Mouse (Mus musculus): ENCODE data around the gene Ppara. TPM values are rescaled to one million over a fixed set of nuclear protein-coding genes. Genes with fewer than 3 reads are reported as not detected.

Ppara gene
- polyA plus RNA-seq, 1 experiment from 2014 or later: 1.5 TPM

DNA sequence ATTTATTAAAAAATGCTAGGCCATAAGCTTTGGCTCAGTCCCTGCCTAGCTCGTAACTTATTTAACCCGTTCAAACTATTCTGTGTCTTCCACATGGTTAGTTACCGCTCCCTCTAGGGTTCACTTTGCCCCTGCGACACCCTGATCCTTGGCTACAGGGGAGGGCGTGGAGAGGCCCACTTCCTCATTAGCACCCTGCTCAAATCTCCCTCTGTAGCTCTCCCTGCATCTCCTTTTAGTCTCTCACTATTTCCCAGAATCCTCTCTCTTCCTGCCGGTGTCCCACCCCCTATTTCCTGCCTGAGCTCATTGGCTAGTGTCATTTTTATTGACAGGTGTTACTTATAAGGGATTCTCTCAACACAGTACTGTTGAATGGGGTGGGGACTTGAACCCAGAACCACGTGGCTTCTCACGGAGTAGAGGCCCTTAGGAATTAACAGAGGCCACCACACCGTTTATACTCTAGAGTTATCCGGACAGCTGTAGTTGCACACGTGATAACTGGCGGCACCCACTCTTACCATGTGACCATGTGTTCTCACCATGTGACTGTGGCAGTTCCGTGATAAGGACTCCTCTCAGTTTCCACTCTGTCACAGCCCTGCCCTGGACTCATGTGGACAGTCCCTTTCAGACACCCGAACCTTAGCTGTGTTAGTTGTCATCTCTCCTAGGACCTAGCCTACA is 36.3 kb upstream of the Ppara start:
- Histone ChIP-seq H3K9ac (replicated peaks) (no peak overlapping the region), H3K4me2 (no peak overlapping the region), H3K27ac (replicated peaks) (peak overlapping the region; percentile 82; the same call in 1 of the 2 replicates), H3K36me3 (peaks cover 86% of the 10 kb centered on the region), H3K4me1 (peaks cover 50% of the 10 kb centered on the region), H3K9me3 (replicated peaks) (no peaks in the 10 kb centered on the region), H3K4me3 (replicated peaks) (no peak overlapping the region), H3K27me3 (replicated peaks) (no peaks in the 10 kb centered on the region)
- 84% methylated on average over 14 of the region's 14 CpGs for WGBS
- ATAC-seq (ENCODE audit: low FRiP score): no peak

DNA sequence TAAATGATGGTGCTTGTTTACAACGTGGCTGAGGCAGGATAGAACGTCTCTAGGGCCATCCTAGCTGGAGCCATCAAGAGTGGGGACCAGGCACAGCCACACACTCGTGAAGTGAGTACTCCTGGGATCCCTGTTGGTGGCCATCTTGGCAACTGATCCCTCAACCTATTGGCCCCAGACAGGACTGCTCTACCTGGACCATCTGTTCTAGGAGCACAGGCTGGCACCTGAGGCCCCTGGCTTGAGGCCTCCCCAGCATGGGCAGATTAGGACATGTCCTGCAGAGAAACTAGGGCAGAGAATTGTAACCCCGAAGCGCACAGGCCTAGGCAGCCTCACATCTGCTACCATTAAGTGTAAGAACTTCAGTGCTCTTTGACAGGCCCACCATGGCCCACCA is 35.3 kb upstream of the Ppara start:
- no peak for ATAC-seq (ENCODE audit: low FRiP score)
- no peaks in the 10 kb centered on the region for H3K9me3 ChIP-seq (replicated peaks)
- no peak overlapping the region for H3K9ac ChIP-seq (replicated peaks)
- H3K27ac ChIP-seq (replicated peaks): peak overlapping the region; percentile 82
- H3K27me3 ChIP-seq (replicated peaks): no peaks in the 10 kb centered on the region
- no peak overlapping the region for H3K4me3 ChIP-seq (replicated peaks)
- WGBS: 53% methylated on average over 5 of the region's 5 CpGs
- H3K36me3 ChIP-seq: peaks cover 86% of the 10 kb centered on the region
- no peak overlapping the region for H3K4me2 ChIP-seq
- peaks cover 51% of the 10 kb centered on the region for H3K4me1 ChIP-seq

DNA sequence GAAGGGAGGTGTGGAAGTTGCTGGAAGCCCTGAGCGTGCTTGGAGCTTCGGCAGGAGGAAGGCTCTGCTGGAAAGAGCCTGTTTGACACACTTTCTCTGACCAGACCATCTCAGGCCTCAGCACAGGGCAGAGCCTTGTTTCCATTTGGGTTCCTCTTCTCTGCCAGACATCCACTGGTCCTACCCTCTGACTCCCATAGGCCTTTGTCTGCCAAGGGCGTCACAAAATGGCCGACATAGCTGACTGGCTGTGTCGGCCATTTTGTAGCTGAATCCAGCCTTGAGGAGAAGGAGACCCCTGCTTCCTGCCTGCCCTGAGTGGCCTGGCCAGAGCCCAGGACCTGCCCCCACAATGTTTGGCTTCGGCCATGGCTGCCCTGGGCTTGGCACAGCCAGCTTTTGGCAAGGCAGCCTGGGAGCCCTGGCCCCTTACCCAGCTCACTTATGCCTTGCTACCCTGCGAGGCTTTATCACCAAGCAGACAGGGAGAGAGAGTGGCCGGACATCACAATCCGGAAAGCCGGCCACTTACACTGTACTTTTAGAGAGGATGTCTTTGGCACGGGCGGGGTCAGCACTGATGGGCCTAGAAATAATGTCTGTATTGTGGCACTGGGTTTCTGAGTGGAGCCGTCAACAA is 34.8 kb upstream of the Ppara start:
- Histone ChIP-seq H3K4me1 (peaks cover 50% of the 10 kb centered on the region), H3K9ac (replicated peaks) (no peak overlapping the region), H3K4me3 (replicated peaks) (no peak overlapping the region), H3K27ac (replicated peaks) (peak overlapping the region; percentile 82), H3K4me2 (no peak overlapping the region), H3K36me3 (peaks cover 86% of the 10 kb centered on the region), H3K27me3 (replicated peaks) (no peaks in the 10 kb centered on the region), H3K9me3 (replicated peaks) (no peaks in the 10 kb centered on the region)
- 0 out of 2 replicates have a peak, but pooled peaks have one; percentile 8 for ATAC-seq (ENCODE audit: low FRiP score)
- 91% methylated on average over 13 of the region's 13 CpGs for WGBS

DNA sequence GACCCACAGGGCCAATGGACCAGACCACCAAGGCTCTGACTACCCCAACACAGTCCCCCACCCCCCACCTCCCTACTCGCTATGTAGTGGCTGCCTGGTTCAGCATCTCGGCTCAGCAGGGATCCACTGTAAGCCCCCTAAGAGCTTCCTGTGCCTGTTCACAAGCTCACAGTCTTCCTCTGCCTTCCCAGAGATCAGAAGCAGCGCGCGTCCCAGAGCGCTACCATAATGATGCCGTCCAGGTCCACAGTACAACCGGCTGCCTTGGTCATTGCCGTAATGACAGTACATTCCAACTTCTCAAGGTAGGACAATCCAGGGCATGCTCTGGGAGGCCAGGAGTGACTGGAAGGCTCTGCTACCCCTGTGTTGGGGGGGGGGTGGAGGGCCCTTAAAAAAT is 34.1 kb upstream of the Ppara start:
- peaks cover 86% of the 10 kb centered on the region for H3K36me3 ChIP-seq
- no peaks in the 10 kb centered on the region for H3K27me3 ChIP-seq (replicated peaks)
- H3K9me3 ChIP-seq (replicated peaks): no peaks in the 10 kb centered on the region
- peaks cover 53% of the 10 kb centered on the region for H3K4me1 ChIP-seq
- no peak overlapping the region for H3K4me3 ChIP-seq (replicated peaks)
- 74% methylated on average over 9 of the region's 9 CpGs for WGBS
- no peak for ATAC-seq (ENCODE audit: low FRiP score)
- H3K4me2 ChIP-seq: no peak overlapping the region
- no peak overlapping the region for H3K9ac ChIP-seq (replicated peaks)
- peak overlapping the region; percentile 82 for H3K27ac ChIP-seq (replicated peaks)

GRCm38 (mm10) chr15:85701128-85701930 is 33.5 kb upstream of the Ppara start:
- Histone ChIP-seq H3K4me3 (replicated peaks) (no peak overlapping the region), H3K27ac (replicated peaks) (peak overlapping the region; percentile 82), H3K4me1 (peaks cover 57% of the 10 kb centered on the region), H3K36me3 (peaks cover 86% of the 10 kb centered on the region), H3K9me3 (replicated peaks) (no peaks in the 10 kb centered on the region), H3K4me2 (no peak overlapping the region), H3K9ac (replicated peaks) (no peak overlapping the region), H3K27me3 (replicated peaks) (no peaks in the 10 kb centered on the region)
- 76% methylated on average over 10 of the region's 10 CpGs for WGBS
- no peak for ATAC-seq (ENCODE audit: low FRiP score)

DNA sequence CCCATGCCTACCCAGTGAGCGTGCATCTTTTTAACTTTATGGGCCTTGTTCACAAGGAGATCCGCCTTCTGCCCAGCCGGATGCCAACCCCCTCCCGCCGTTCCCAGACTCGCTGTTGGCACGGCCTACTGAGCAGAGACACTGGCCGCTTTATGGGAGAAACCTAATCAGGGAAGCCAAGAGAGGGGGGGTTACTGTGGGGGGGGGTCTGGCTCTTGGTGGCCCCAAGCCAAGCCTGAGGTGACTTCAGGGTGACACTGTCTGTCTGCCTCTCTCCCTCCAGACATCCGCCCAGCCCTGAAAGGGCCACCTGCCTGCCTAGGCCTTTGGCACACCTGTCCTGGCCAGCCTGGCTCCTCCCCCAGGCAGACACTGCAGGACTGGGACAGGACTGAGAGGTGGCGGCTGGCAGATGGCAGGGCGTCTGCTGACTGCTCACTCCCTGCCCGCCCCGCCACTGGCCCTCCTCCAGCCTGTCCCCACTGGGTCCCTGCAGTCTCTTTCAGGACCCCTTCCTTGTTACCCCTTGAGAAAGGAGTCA is 32.3 kb upstream of the Ppara start:
- ATAC-seq (ENCODE audit: low FRiP score): peak; percentile 62
- H3K9ac ChIP-seq (replicated peaks): no peak overlapping the region
- H3K4me1 ChIP-seq: peaks cover 57% of the 10 kb centered on the region
- WGBS: 45% methylated on average over 13 of the region's 13 CpGs
- H3K27me3 ChIP-seq (replicated peaks): no peaks in the 10 kb centered on the region
- no peaks in the 10 kb centered on the region for H3K9me3 ChIP-seq (replicated peaks)
- peak overlapping the region; percentile 82 for H3K27ac ChIP-seq (replicated peaks)
- H3K4me2 ChIP-seq: no peak overlapping the region; the same call in 1 of the 2 replicates
- no peak overlapping the region for H3K4me3 ChIP-seq (replicated peaks)
- H3K36me3 ChIP-seq: peaks cover 86% of the 10 kb centered on the region

GRCm38 (mm10) chr15:85703194-85703641 is 31.6 kb upstream of the Ppara start:
- peak; percentile 61 for ATAC-seq (ENCODE audit: low FRiP score)
- Histone ChIP-seq H3K4me2 (no peak overlapping the region), H3K4me1 (peaks cover 57% of the 10 kb centered on the region), H3K4me3 (replicated peaks) (no peak overlapping the region), H3K36me3 (peaks cover 81% of the 10 kb centered on the region), H3K27me3 (replicated peaks) (no peaks in the 10 kb centered on the region), H3K27ac (replicated peaks) (peak overlapping the region; percentile 82), H3K9ac (replicated peaks) (no peak overlapping the region), H3K9me3 (replicated peaks) (no peaks in the 10 kb centered on the region)
- WGBS: 50% methylated on average over 11 of the region's 11 CpGs

DNA sequence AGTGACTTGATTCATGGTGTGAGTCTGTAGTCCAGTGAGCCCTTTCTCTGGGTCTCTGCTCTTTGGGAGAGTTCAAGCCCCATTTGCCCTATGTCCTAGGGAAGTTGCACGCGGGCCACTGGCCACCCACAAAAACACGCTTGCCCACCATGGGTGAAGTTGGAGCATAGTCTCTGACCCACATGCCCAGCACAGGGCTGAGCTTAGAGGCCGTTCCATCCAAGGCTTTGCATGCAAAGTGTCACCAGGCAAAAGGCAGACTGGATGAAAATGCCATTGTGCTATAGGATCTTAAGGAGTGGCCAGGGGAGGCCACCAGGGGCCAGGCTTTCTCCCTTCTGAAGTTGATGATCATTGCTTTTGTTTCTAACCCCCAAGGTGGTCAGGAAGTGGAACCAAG is 30.9 kb upstream of the Ppara start:
- 94% methylated on average over 4 of the region's 4 CpGs for WGBS
- H3K27me3 ChIP-seq (replicated peaks): no peaks in the 10 kb centered on the region
- H3K36me3 ChIP-seq: peaks cover 75% of the 10 kb centered on the region
- no peak overlapping the region for H3K4me3 ChIP-seq (replicated peaks)
- H3K4me1 ChIP-seq: peaks cover 58% of the 10 kb centered on the region
- H3K27ac ChIP-seq (replicated peaks): peak overlapping the region; percentile 82
- ATAC-seq (ENCODE audit: low FRiP score): no peak
- H3K4me2 ChIP-seq: no peak overlapping the region
- H3K9ac ChIP-seq (replicated peaks): no peak overlapping the region
- no peaks in the 10 kb centered on the region for H3K9me3 ChIP-seq (replicated peaks)

DNA sequence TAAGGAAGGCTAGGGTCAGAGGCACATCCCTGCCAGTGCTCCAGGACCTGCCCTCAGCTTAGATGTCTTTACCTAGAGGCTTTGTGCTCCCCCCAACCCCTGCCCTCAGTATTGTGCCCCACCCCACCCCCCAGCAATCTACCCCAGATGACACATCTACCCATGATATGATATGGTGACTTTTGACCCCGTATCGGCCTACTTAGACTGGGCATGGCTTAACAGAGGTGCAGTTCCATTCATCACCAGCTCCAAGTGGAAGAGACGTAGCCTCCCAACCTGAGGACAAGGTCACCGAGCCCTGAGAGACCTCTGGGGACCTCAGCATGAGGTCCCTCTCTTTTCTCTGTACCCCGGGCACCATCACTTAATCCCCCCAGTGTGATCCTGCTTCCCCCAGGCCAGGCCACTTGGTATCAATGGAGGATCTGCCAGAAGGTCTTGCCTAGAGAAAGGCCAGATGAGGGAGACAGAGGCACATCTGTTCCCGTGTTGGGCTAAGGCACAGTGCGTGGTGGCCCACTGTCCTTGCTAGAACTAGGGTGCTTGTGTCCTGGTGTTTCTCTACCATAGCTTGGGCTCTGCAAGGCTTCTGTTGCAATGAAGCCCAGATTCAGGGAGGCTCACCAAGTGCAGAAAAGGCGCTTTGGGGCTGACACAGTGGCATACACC is 30.3 kb upstream of the Ppara start:
- H3K27ac ChIP-seq (replicated peaks): peak overlapping the region; percentile 82
- no peak overlapping the region for H3K9ac ChIP-seq (replicated peaks)
- H3K9me3 ChIP-seq (replicated peaks): no peaks in the 10 kb centered on the region
- no peak overlapping the region for H3K4me2 ChIP-seq
- ATAC-seq (ENCODE audit: low FRiP score): no peak
- 80% methylated on average over 8 of the region's 8 CpGs for WGBS
- H3K27me3 ChIP-seq (replicated peaks): no peaks in the 10 kb centered on the region
- H3K4me1 ChIP-seq: peaks cover 57% of the 10 kb centered on the region
- peaks cover 69% of the 10 kb centered on the region for H3K36me3 ChIP-seq
- H3K4me3 ChIP-seq (replicated peaks): no peak overlapping the region

DNA sequence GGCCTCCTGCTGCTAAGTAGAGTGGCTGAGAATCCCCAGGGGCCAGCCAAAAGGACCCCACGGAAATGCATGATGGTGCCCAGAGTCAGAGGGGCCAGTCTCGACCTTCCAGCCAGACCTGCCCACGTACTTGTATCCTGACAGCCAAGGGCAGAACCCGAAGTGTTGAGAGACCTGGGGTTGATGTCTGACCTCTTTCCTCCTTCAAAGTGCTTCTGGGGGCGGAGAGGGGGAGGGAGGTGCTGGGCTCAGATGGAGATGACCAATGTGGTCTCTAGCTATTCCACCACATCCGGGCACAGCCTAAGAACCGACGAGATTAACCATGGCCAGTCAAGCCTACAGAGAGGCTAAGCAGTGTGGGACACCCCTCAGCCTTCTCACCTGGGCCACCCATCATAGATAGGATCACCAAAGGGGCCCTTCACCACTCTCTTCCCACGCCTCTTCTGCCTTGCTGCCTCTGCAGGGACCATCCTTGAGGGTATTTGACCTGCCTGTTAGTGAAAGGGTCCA is 29.7 kb upstream of the Ppara start:
- peaks cover 63% of the 10 kb centered on the region for H3K36me3 ChIP-seq
- peak overlapping the region; percentile 82 for H3K27ac ChIP-seq (replicated peaks)
- no peak overlapping the region for H3K4me2 ChIP-seq
- ATAC-seq (ENCODE audit: low FRiP score): no peak
- H3K27me3 ChIP-seq (replicated peaks): no peaks in the 10 kb centered on the region
- no peak overlapping the region for H3K9ac ChIP-seq (replicated peaks)
- H3K9me3 ChIP-seq (replicated peaks): no peaks in the 10 kb centered on the region
- 86% methylated on average over 9 of the region's 9 CpGs for WGBS
- no peak overlapping the region for H3K4me3 ChIP-seq (replicated peaks)
- peaks cover 57% of the 10 kb centered on the region for H3K4me1 ChIP-seq
